Mouse (Mus musculus): ENCODE measurements around the gene Slc39a10.
"Not testable (repeated sequence)": the region's sequence is repeated elsewhere in the genome, so short reads cannot be mapped to it uniquely, and the experiment has no call there.

Gene Slc39a10

GRCm38 (mm10) chr1:46864175-46864885, 28.3 kb downstream of the Slc39a10 start:
- no peak for DNase-seq (ENCODE audit: extremely low read depth, low read depth)

- DNase-seq (ENCODE audit: extremely low read depth, low read depth): no peak
Observed at GRCm38 (mm10) chr1:46863434-46863833, 29.2 kb downstream of the Slc39a10 start.

- peak; percentile 30 for DNase-seq (ENCODE audit: extremely low read depth, low read depth)
Observed at GRCm38 (mm10) chr1:46860082-46860481, 32.6 kb downstream of the Slc39a10 start.

GRCm38 (mm10) chr1:46858579-46858978, 34.1 kb downstream of the Slc39a10 start:
- DNase-seq (ENCODE audit: extremely low read depth, low read depth): no peak

DNA sequence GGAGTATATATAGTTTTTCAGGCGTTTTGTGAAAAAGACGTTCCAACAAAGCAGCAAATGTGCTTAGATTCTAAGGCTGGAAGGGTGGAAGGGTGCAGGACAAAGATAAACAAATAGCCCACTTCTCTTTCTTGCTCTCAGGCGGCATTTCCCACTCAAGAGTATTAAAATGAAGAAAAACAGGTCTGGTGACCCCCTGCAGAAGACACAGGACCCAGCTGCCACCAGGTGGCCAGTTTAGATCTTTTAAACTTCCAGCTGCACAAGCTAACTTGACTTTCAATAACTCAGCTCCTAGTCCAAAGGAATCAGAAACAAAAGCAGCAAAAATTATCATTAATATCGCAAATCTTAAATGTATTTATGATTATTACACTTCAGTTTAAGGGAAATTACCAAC, 36.2 kb downstream of the Slc39a10 start:
- no peak for DNase-seq (ENCODE audit: extremely low read depth, low read depth)

- peak; percentile 79 for DNase-seq (ENCODE audit: extremely low read depth, low read depth)
Observed at GRCm38 (mm10) chr1:46854036-46854900, 38.4 kb downstream of the Slc39a10 start.

DNA sequence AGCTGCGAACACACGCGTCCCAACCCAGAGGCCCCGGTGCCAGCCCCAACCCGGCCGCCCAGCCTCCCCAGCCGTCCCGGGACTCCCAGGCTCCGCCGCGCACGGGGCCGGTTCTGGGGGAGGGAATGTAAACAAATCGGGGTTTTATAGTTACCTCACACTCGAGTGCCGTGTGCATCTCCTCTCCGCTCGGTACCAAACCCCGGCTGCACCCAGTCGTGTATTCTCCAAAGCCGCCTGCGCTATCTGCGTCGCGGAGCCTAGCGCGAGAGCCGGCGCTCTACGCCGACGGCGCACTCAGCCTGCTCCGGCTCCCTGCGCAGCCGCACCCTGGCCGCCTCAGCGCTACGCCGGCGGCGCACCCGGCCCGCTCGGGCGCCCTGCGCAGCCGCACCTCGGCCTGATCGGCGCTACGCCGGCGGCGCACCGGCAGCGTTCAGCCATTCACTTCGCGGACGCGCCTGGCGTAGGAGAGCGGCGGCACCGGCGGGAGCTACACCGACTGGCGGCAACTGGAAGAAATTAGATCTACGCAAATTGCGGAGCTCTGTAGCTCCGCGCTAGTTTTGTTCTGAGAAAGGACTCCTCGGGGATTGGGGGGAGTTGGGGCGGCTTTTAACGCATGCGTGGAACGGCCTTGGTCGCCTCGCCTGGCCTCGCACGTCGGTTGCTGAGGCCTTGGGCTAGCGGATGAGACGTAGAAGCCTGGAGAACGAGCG, 39.2 kb downstream of the Slc39a10 start:
- peak; percentile 76 for DNase-seq (ENCODE audit: extremely low read depth, low read depth)

DNA sequence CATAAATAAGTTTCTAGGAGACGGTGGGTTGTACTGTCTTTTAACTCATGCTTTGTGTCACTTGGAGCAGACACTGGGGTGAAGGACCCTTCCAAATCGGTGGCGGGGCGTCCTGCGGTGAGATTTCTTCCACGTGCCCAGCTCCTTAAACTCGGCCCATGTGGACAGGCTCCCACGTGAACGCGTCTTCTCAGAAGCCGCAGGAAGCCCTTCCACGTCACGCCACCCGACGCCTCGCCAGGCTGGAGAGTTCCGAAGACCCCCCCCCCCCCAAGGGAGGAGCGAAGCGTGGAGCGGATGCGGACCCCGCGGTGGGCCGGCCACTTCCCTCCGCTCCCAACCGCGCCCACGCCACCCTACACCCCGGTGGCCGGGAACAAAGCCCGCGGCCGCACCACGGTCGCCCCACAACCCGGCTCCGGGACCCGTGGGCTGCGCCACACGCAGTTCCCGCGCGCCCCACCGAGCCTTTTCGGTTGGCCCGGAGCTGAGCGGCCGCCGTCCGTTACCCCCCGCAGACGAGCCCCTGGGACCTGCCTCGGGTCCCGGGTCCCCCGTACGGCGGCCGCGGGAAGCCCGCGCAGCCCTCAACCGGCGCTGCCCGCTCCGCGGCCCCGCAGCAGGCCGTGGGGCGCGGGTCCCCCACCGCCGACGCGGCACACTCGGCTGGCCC, 39.9 kb downstream of the Slc39a10 start:
- peak; percentile 41 for DNase-seq (ENCODE audit: extremely low read depth, low read depth)

GRCm38 (mm10) chr1:46852216-46852599, 40.4 kb downstream of the Slc39a10 start:
- no peak for DNase-seq (ENCODE audit: extremely low read depth, low read depth)

DNA sequence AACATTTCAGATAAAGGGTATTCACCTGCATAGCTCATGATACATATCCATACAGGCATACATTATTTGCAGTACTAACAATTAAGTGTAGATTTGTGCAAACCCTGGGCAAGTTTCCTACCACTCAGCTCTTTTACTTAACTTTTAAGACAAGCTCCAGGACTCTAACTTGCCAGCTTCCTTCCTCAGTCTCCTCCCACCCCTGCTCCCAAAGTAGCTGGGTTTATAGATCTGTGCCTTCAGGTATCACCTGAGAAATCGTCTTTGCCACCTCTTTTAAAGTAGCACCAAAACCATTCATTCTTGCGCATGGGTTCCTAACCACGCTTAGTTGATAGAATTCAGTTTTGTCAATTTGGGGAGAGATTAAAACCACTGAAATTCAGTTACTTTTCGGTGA, 41.1 kb downstream of the Slc39a10 start:
- peak; percentile 14 for DNase-seq (ENCODE audit: extremely low read depth, low read depth)

DNA sequence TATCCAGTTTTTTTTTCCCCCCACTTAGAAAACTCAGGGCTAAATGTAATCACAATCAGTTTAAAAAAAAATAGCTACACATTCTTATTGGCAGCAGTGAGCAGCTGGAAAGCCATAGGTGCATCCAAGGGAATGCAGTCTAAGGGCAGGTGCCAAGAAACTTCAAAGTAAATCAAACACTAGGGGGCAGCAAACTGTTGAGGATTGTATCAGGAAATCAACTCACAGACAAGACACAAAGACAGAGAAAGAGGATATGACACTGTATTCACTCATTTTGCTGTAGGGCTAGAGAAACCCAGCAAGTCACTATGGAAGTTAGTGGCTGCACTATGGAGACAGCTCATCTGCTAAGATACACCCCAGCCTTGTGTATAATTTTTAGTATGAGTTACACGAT, 42.9 kb downstream of the Slc39a10 start:
- peak; percentile 63 for DNase-seq (ENCODE audit: extremely low read depth, low read depth)

- DNase-seq (ENCODE audit: extremely low read depth, low read depth): no peak
Observed at GRCm38 (mm10) chr1:46845221-46845620, 47.4 kb downstream of the Slc39a10 start.

DNA sequence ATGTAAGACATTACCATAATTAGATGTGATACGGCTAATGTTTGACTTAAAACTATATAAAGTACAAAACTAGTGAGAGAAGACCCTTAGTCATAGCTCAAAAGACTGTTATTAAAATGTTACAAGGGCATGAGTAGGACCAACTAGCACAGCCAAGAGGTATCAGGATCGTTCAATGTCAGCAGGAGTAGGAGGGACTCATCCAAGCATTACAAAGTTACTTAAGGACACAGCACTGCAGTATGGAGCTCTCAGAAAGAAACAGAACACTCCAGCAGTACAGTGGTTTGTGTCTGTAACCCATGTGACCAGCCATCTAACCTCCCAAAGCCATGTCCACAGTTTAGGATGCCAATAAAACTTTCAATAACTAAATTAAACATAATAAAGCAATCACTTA, 48.4 kb downstream of the Slc39a10 start:
- no peak for DNase-seq (ENCODE audit: extremely low read depth, low read depth)

DNA sequence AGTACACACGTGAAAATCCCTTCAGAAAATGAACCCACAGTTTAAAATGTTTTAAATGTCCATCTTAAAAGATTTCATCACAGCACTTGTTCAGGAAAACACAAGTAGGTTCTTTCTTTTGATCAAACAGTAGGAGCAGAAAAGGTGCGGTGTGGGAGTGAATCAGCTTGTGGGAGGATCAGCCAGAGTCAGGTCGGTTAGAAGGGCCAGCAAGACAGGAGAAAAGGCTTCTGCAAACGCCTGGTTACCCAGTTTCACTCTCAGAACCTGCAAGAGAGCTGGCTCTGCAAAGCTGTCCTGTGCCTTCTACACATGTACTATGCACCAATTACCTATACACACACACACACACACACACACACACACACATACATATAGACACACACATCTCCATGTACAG, 49.2 kb downstream of the Slc39a10 start:
- DNase-seq (ENCODE audit: extremely low read depth, low read depth): no peak

DNA sequence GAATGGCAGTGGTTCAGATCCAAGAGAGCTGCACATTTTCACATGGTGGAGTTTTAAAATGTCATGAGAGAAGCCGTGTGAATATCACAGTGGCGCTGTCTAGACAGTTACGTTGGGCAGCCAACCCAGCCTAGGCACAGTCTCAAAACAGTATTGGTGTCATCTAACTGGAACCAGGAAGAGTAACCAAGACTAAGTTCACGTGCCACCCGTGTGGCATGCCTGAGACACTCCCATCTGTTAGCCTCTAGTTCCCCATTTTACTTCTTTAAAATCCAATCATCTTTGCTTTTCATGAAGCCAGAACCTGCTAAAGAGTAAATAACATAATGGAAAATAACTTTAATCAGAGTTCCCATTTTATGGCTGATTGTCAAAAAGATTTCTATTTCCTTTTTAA, 60.7 kb downstream of the Slc39a10 start:
- DNase-seq (ENCODE audit: extremely low read depth, low read depth): peak; percentile 65

GRCm38 (mm10) chr1:46830066-46830843, 62.4 kb downstream of the Slc39a10 start:
- DNase-seq (ENCODE audit: extremely low read depth, low read depth): no peak

DNA sequence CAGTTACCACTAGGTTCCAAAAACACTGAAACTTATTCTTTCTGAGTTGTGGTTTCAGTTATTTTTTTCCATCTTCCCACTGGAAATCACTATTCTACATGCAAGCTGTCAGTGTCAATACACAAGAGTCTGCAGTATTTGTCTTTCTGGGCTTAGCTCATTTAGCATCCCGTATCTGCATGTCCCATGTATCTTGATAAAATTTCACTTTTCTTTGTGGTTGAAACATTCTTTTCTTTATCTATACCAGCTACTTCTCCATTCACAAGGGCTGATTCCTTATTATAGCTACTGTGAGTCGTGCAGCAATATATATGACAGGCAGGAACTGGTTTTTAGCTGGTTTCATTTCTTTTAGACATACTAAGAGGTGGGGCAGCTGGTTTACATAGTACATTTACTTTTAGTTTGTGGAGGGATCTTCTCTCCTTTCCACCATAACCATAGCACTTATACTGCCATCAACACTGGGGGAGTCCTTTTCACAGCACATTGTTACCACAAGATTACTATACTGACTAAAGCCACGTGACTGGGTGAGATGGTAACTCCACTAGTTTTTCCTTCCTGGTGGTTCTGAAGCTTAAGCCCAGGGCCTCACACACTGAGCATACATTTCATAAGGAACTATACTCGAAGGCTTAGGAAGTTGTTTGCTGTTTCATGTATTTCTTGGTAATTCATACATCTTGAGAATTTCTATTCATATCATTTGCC, 70.2 kb downstream of the Slc39a10 start:
- peak; percentile 37 for DNase-seq (ENCODE audit: extremely low read depth, low read depth)

DNA sequence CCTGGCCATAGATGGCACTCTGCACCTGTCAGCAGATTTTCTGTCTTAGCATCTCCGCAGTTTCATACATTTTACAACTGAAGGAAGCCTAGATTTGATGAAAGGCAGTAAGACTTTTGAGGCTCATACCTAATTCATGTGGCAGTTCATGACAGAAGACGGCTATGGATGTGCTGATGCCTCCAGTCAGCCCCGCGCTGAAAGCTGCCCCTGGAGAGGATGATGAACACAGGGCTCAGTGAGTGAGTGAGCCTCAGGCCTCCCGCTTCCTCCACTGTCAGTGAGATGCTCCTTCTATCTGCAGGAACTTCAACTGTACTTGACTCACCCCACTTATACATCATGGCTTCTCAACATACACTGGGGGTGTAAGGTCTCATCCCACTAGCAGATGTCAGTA, 74.7 kb downstream of the Slc39a10 start:
- no peak for DNase-seq (ENCODE audit: extremely low read depth, low read depth)

GRCm38 (mm10) chr1:46808630-46809029, 84.0 kb downstream of the Slc39a10 start:
- DNase-seq (ENCODE audit: extremely low read depth, low read depth): not testable (repeated sequence)

DNA sequence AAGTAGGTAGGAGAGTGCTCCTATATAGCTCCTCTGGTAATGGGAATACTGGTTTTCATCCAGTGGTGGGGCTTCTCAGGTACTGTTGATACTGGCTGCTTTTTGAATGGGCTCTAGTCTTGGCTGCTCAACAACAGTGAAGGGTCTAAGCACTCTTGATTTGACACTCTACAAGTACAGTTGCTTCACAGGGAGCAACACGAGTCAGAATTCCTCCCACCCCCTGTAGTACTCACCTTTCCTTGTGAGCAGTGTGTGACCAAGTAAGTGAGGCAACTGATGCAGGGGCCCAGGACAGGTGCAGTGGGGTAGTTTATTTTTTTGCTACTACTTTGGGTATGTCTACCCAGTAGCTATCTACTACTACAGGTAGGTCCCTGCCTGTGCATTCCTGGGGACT, 87.6 kb downstream of the Slc39a10 start:
- no peak for DNase-seq (ENCODE audit: extremely low read depth, low read depth)
